Mouse (Mus musculus): Measurements from ENCODE around the gene Ptprn2. TPM values are rescaled to one million over a fixed set of nuclear protein-coding genes. Genes with fewer than 3 reads are reported as not detected.
A peak's percentile ranks its signal among the peaks of the same experiment; 100 is the strongest.

Ptprn2 gene
- total and polyA plus RNA-seq, 3 experiments = 0.17 TPM; not detected in 2

DNA sequence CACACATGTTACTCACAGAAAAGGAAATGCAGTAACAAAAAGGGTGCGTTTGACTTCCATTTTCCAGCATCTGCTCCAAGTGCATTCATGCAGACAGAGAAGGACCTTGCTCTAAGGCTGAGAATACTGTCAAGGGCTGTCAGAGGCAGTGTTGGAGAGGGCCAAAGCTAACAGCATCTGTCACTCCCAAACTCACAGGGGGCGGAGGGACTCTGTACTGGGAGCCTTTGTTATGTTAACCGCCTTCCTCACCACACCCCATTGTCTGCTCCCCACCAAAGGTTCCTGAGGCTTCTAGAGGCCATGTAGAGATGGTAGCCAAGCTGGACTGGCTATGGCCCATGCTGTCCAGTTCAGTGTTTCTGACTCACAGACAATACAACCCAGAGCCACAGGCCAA, 553.9 kb downstream of the Ptprn2 start:
- no peak overlapping the region for H3K27ac ChIP-seq (ENCODE audit: insufficient read depth, low read depth)
- DNase-seq (ENCODE audit: extremely low read depth) = no peak
- H3K79me2 ChIP-seq (replicated peaks; ENCODE audit: control insufficient read depth, extremely low read depth, insufficient read depth, poor library complexity, severe bottlenecking) = no peaks in the 10 kb centered on the region
- dilution Hi-C loops (cut with MboI; ENCODE audit: extremely low pct_ligation_motif_present, extremely low pct_unique_long_range_greater_than_20kb, low sequenced_read_pairs) (no loop called here), in situ Hi-C loops (cut with MboI; ENCODE audit: low pct_ligation_motif_present, low pct_unique_long_range_greater_than_20kb, low sequenced_read_pairs) (loop anchor here (10.0 kb wide), 1 partner anchor 275 kb away; no protein-coding TSS in a partner anchor)
- no peaks in the 10 kb centered on the region for H3K27me3 ChIP-seq (replicated peaks)
- no peak overlapping the region for H3K4me3 ChIP-seq (replicated peaks in 1 of 3; ENCODE audit: low read depth in 2 of 3, low read length in 2 of 3, poor library complexity in 1 of 3)
- H3K36me3 ChIP-seq (replicated peaks in 1 of 2; ENCODE audit: control insufficient read depth in 1 of 2, insufficient read depth in 1 of 2, low read length in 1 of 2) = no peaks in the 10 kb centered on the region
- TF ChIP-seq MAZ (IDR thresholded peaks at IDR 0.05; ENCODE audit: low read depth, low read length) (no peak), ZKSCAN1 (IDR thresholded peaks at IDR 0.05; ENCODE audit: borderline replicate concordance, low read depth, low read length) (no peak), MAFK (IDR thresholded peaks at IDR 0.05; ENCODE audit: insufficient replicate concordance, low read length) (no peak), POLR2AphosphoS2 (IDR thresholded peaks at IDR 0.05; ENCODE audit: low read depth, low read length) (no peak), POLR2A (IDR thresholded peaks at IDR 0.05; ENCODE audit: low read depth, low read length) (no peak), NRF1 (IDR thresholded peaks at IDR 0.05; ENCODE audit: low read depth, low read length) (no peak), JUND (conservative IDR thresholded peaks at IDR 0.05; ENCODE audit: low read depth, low read length) (no peak), NELFE (IDR thresholded peaks at IDR 0.05; ENCODE audit: low read depth, low read length) (no peak), GABPA (IDR thresholded peaks at IDR 0.05; ENCODE audit: insufficient replicate concordance, low read depth, low read length) (no peak), CHD2 (IDR thresholded peaks at IDR 0.05; ENCODE audit: low read length) (no peak), ELF1 (IDR thresholded peaks at IDR 0.05; ENCODE audit: low read depth, low read length) (no peak)
- peaks cover 6% of the 10 kb centered on the region for H3K9me3 ChIP-seq (replicated peaks; ENCODE audit: low read length)
- no peak overlapping the region for H3K9ac ChIP-seq (ENCODE audit: insufficient read depth, low read depth)
- H3K4me1 ChIP-seq (ENCODE audit: control insufficient read depth in 1 of 2, insufficient read depth in 2 of 2) = no peaks in the 10 kb centered on the region
- H3K4me2 ChIP-seq (ENCODE audit: insufficient read depth, low read depth, poor library complexity, severe bottlenecking) = no peak overlapping the region

DNA sequence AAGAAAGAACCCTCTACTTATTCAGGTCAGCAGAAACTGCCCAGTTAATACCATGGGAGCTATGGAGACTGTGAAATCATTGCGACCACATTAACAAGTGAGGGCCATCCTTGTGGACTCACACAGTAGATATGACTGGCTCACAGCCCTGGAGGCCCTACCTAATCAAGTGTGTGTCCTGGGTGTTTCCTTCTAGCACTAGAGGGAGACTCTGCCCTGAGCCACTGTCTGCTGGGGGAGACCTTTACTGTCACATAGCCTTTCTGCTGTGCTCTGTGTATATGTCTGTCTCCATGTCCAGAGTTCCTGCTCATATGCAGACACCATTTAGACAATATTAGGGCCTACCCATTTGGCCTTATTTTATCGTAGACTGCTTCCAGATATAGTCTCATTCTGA, 555.9 kb downstream of the Ptprn2 start:
- Histone ChIP-seq H3K9ac (ENCODE audit: insufficient read depth, low read depth) (no peak overlapping the region), H3K36me3 (replicated peaks in 1 of 2; ENCODE audit: control insufficient read depth in 1 of 2, insufficient read depth in 1 of 2, low read length in 1 of 2) (no peaks in the 10 kb centered on the region), H3K4me3 (replicated peaks in 1 of 3; ENCODE audit: low read depth in 2 of 3, low read length in 2 of 3, poor library complexity in 1 of 3) (no peak overlapping the region), H3K4me2 (ENCODE audit: insufficient read depth, low read depth, poor library complexity, severe bottlenecking) (no peak overlapping the region), H3K79me2 (replicated peaks; ENCODE audit: control insufficient read depth, extremely low read depth, insufficient read depth, poor library complexity, severe bottlenecking) (no peaks in the 10 kb centered on the region), H3K27me3 (replicated peaks) (peaks cover 4% of the 10 kb centered on the region), H3K9me3 (replicated peaks; ENCODE audit: low read length) (peaks cover 6% of the 10 kb centered on the region), H3K4me1 (ENCODE audit: control insufficient read depth in 1 of 2, insufficient read depth in 2 of 2) (no peaks in the 10 kb centered on the region), H3K27ac (ENCODE audit: insufficient read depth, low read depth) (no peak overlapping the region)
- DNase-seq (ENCODE audit: extremely low read depth) = no peak
- dilution Hi-C loops (cut with MboI; ENCODE audit: extremely low pct_ligation_motif_present, extremely low pct_unique_long_range_greater_than_20kb, low sequenced_read_pairs) = no loop called here
- in situ Hi-C loops (cut with MboI; ENCODE audit: low pct_ligation_motif_present, low pct_unique_long_range_greater_than_20kb, low sequenced_read_pairs) = no loop called here
- TF ChIP-seq ZKSCAN1 (IDR thresholded peaks at IDR 0.05; ENCODE audit: borderline replicate concordance, low read depth, low read length) = no peak
- no peak for TF ChIP-seq GABPA (IDR thresholded peaks at IDR 0.05; ENCODE audit: insufficient replicate concordance, low read depth, low read length)
- TF ChIP-seq HCFC1 (IDR thresholded peaks at IDR 0.05; ENCODE audit: low read depth, low read length) = no peak
- no peak for TF ChIP-seq ZC3H11A (IDR thresholded peaks at IDR 0.05; ENCODE audit: low read depth, low read length)
- no peak for TF ChIP-seq EP300 (IDR thresholded peaks at IDR 0.05; ENCODE audit: low read length)
- no peak for TF ChIP-seq E2F4 (IDR thresholded peaks at IDR 0.05; ENCODE audit: insufficient replicate concordance, low read depth, low read length)
- TF ChIP-seq CTCF (conservative IDR thresholded peaks at IDR 0.05 in 1 of 2, IDR thresholded peaks at IDR 0.05 in 1 of 2; ENCODE audit: low read depth in 2 of 2, low read length in 2 of 2) = peak in 1 of 2 experiments; percentile 10; a peak in 1 of 4 replicates
- TF ChIP-seq PAX5 (IDR thresholded peaks at IDR 0.05; ENCODE audit: low read length) = no peak
- no peak for TF ChIP-seq JUN (IDR thresholded peaks at IDR 0.05; ENCODE audit: insufficient read depth, low read depth, low read length)
- no peak for TF ChIP-seq SIN3A (IDR thresholded peaks at IDR 0.05; ENCODE audit: low read length)
- TF ChIP-seq KAT2A (IDR thresholded peaks at IDR 0.05; ENCODE audit: insufficient replicate concordance, low read length) = no peak
- no peak for TF ChIP-seq CHD1 (IDR thresholded peaks at IDR 0.05; ENCODE audit: low read depth, low read length)
- no peak for TF ChIP-seq POLR2AphosphoS2 (IDR thresholded peaks at IDR 0.05; ENCODE audit: low read depth, low read length)
- TF ChIP-seq MEF2A (IDR thresholded peaks at IDR 0.05; ENCODE audit: borderline replicate concordance, low read depth, low read length) = no peak
- peak; percentile 5; the same call in 1 of the 2 replicates for TF ChIP-seq SMC3 (IDR thresholded peaks at IDR 0.05; ENCODE audit: low read depth, low read length)
- no peak for TF ChIP-seq ZNF384 (IDR thresholded peaks at IDR 0.05; ENCODE audit: low read depth, low read length)
- no peak for TF ChIP-seq MAFK (IDR thresholded peaks at IDR 0.05; ENCODE audit: insufficient replicate concordance, low read length)
- no peak for TF ChIP-seq ZMIZ1 (IDR thresholded peaks at IDR 0.05; ENCODE audit: low read depth, low read length)
- no peak for TF ChIP-seq USF1 (IDR thresholded peaks at IDR 0.05; ENCODE audit: low read depth, low read length)
- peak; percentile 10 for TF ChIP-seq RAD21 (IDR thresholded peaks at IDR 0.05; ENCODE audit: low read depth, low read length)
- no peak for TF ChIP-seq IRF4 (IDR thresholded peaks at IDR 0.05; ENCODE audit: low read depth, low read length)
